Mouse (Mus musculus) left cerebral cortex, postnatal 4 days (tissue): ENCODE measurements around the gene Pet2. TPM values are rescaled to one million over a fixed set of nuclear protein-coding genes. Genes with fewer than 3 reads are reported as not detected.

Experiments
- DNase-seq: peaks from one replicate; pipeline ENCODE4 v3.0.0-alpha.2; 2022
- intact Hi-C: fragments of 180-260 bp; cut with DNase I; formaldehyde crosslinking; loops from one replicate; pipeline ENCODE4 v1.15.1; 2025
- total RNA-seq, 2 experiments: library from RNA; stranded (reverse); gene quantifications; 2 replicates each; pipeline ENCODE4 v1.2.3; 2021

Pet2 gene
- not detected for total RNA-seq

DNA sequence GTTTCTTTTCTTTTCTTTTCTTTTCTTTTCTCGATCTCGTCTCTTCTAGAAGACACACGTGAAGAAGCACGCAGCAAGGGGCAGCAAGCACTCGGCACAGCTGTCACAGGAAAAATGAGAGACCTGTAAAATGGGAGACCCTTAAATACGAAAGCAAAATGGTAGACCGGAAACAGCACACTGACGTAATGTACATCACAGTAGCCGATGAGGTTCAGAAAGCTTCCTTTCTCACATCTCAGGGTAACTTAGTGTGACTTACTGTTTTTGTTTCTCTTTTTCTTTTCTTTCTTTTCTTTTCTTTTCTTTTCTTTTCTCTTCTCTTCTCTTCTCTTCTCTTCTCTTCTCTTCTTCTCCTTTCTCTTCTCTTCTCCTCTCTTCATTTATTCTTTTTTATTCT, at the start of gene Pet2:
Gene Pet2 (minus strand): TSS at position 101 of the 400 bp plus-strand sequence.
- no peak for DNase-seq
- intact Hi-C loops, result no loop called here
